Mouse (Mus musculus) MEL (cell line): ENCODE data around the gene Gm26602. TPM values are rescaled to one million over a fixed set of nuclear protein-coding genes. Genes with fewer than 3 reads are reported as not detected.

Experiments
- DNase-seq: peaks from one replicate; pipeline ENCODE4 v3.0.0; 2011; ENCODE audit warnings: low read depth, low spot score
- H3K27ac ChIP-seq: 2 replicates; pipeline ENCODE4 v1.5.1; 2012; ENCODE audit warnings: low read depth, mild to moderate bottlenecking, control low read depth, low read length, moderate library complexity; ENCODE audit not compliant: control insufficient read depth
- H3K27me3 ChIP-seq, 2 experiments: fragments of 150-350 bp in 1 of 2; sonication (generic) in 1 of 2; 2 replicates each; pipeline ENCODE4 v1.6.1; 2012; ENCODE audit warnings: low read length in 2 of 2, mild to moderate bottlenecking in 2 of 2, improper control_type of control experiment in 1 of 2, moderate library complexity in 1 of 2; ENCODE audit not compliant: insufficient read depth in 2 of 2, control insufficient read depth in 1 of 2
- H3K36me3 ChIP-seq, 2 experiments: 2 replicates each; pipeline ENCODE4 v1.6.1; 2012 to 2014; ENCODE audit warnings: low read length in 2 of 2, improper control_type of control experiment in 1 of 2, inconsistent platforms in 1 of 2, mild to moderate bottlenecking in 1 of 2; ENCODE audit not compliant: insufficient read depth in 2 of 2, control insufficient read depth in 1 of 2
- H3K4me1 ChIP-seq, 2 experiments: fragments of 150-350 bp in 1 of 2; sonication (generic) in 1 of 2; 2 replicates each; pipeline ENCODE4 v1.6.1; 2012; ENCODE audit warnings: low read length in 2 of 2, improper control_type of control experiment in 1 of 2, mild to moderate bottlenecking in 1 of 2; ENCODE audit not compliant: insufficient read depth in 2 of 2, control insufficient read depth in 1 of 2
- H3K4me3 ChIP-seq, 2 experiments: fragments of 150-350 bp in 1 of 2; sonication (generic) in 1 of 2; 2 replicates each; pipeline ENCODE4 v1.5.1; 2012; ENCODE audit warnings: low read depth in 2 of 2, low read length in 2 of 2, mild to moderate bottlenecking in 2 of 2, moderate library complexity in 2 of 2, control low read depth in 1 of 2, improper control_type of control experiment in 1 of 2; ENCODE audit not compliant: control insufficient read depth in 1 of 2, insufficient read depth in 1 of 2
- H3K79me2 ChIP-seq: 2 replicates; pipeline ENCODE4 v1.6.1; 2012; ENCODE audit warnings: mild to moderate bottlenecking, low read length, moderate library complexity; ENCODE audit not compliant: control insufficient read depth, poor library complexity, insufficient read depth
- H3K9ac ChIP-seq: 2 replicates; pipeline ENCODE4 v1.6.1; 2012; ENCODE audit warnings: low read depth, mild to moderate bottlenecking, control low read depth, low read length, moderate library complexity; ENCODE audit not compliant: control insufficient read depth, poor library complexity, severe bottlenecking
- H3K9me3 ChIP-seq: fragments of 150-350 bp; sonication (generic); replicated peaks from 2 replicates; pipeline ENCODE4 v1.6.1; 2012; ENCODE audit warnings: mild to moderate bottlenecking, low read length, improper control_type of control experiment, moderate library complexity; ENCODE audit not compliant: insufficient read depth
- BHLHE40 ChIP-seq: IDR thresholded peaks from 2 replicates; pipeline ENCODE4 v1.6.1; 2012; ENCODE audit warnings: low read depth, mild to moderate bottlenecking, inconsistent platforms, low read length, improper control_type of control experiment, borderline replicate concordance
- CHD2 ChIP-seq: IDR thresholded peaks from 2 replicates; pipeline ENCODE4 v1.6.1; 2011; ENCODE audit warnings: low read length, improper control_type of control experiment
- E2F4 ChIP-seq: IDR thresholded peaks from 2 replicates; pipeline ENCODE4 v1.6.1; 2011; ENCODE audit warnings: low read depth, low read length, improper control_type of control experiment, borderline replicate concordance
- ETS1 ChIP-seq: IDR thresholded peaks from 2 replicates; pipeline ENCODE4 v1.6.1; 2012; ENCODE audit warnings: low read depth, mild to moderate bottlenecking, inconsistent platforms, low read length, improper control_type of control experiment, moderate library complexity
- GABPA ChIP-seq: IDR thresholded peaks from 2 replicates; pipeline ENCODE4 v1.6.1; 2012; ENCODE audit warnings: low read depth, mild to moderate bottlenecking, inconsistent platforms, low read length, improper control_type of control experiment, moderate library complexity
- HCFC1 ChIP-seq: IDR thresholded peaks from 2 replicates; pipeline ENCODE4 v1.6.1; 2012; ENCODE audit warnings: low read depth, mild to moderate bottlenecking, inconsistent platforms, low read length, improper control_type of control experiment, moderate library complexity
- MAZ ChIP-seq: IDR thresholded peaks from 2 replicates; pipeline ENCODE4 v1.6.1; 2012; ENCODE audit warnings: low read depth, mild to moderate bottlenecking, inconsistent platforms, low read length, improper control_type of control experiment
- MXI1 ChIP-seq: IDR thresholded peaks from 2 replicates; pipeline ENCODE4 v1.6.1; 2011; ENCODE audit warnings: mild to moderate bottlenecking, low read depth, low read length, improper control_type of control experiment
- RCOR1 ChIP-seq: IDR thresholded peaks from 2 replicates; pipeline ENCODE4 v1.6.1; 2012; ENCODE audit warnings: low read depth, mild to moderate bottlenecking, inconsistent platforms, low read length, improper control_type of control experiment
- SMC3 ChIP-seq: IDR thresholded peaks from 2 replicates; pipeline ENCODE4 v1.6.1; 2011; ENCODE audit warnings: low read depth, low read length, improper control_type of control experiment
- TBP ChIP-seq: IDR thresholded peaks from 2 replicates; pipeline ENCODE4 v1.8.0; 2011; ENCODE audit warnings: low read depth, low read length, improper control_type of control experiment
- UBTF ChIP-seq: IDR thresholded peaks from 2 replicates; pipeline ENCODE4 v1.6.1; 2012; ENCODE audit warnings: low read depth, mild to moderate bottlenecking, inconsistent platforms, low read length, improper control_type of control experiment, moderate library complexity, borderline replicate concordance; ENCODE audit not compliant: insufficient read depth
- USF1 ChIP-seq: IDR thresholded peaks from 2 replicates; pipeline ENCODE4 v1.6.1; 2014; ENCODE audit warnings: low read depth, mild to moderate bottlenecking, inconsistent platforms, low read length, improper control_type of control experiment, moderate library complexity
- USF2 ChIP-seq, 2 experiments: IDR thresholded peaks; 2 replicates each; pipeline ENCODE4 v1.6.1; 2011 to 2012; ENCODE audit warnings: improper control_type of control experiment in 2 of 2, low read length in 2 of 2, borderline replicate concordance in 1 of 2, inconsistent platforms in 1 of 2, low read depth in 1 of 2, mild to moderate bottlenecking in 1 of 2; ENCODE audit not compliant: insufficient read depth in 1 of 2
- ZC3H11A ChIP-seq: IDR thresholded peaks from 2 replicates; pipeline ENCODE4 v1.6.1; 2012; ENCODE audit warnings: low read depth, mild to moderate bottlenecking, inconsistent platforms, low read length, improper control_type of control experiment
- polyA plus RNA-seq, 2 experiments: library from polyadenylated mRNA; stranded (reverse) in 1 of 2; unstranded in 1 of 2; fragments of >175 nt in 1 of 2; fragments of >200 nt in 1 of 2; gene quantifications; 2 replicates each; pipeline versions ENCODE4 v1.2.1 to v1.2.4; 2012; ENCODE audit warnings: low replicate concordance in 2 of 2, low read depth in 1 of 2; ENCODE audit not compliant: insufficient read length in 2 of 2, insufficient read depth in 1 of 2, missing spikeins in 1 of 2
- total RNA-seq: library from RNA; depleted of rRNA; stranded (reverse); fragments of 300-350 nt; gene quantifications from 2 replicates; pipeline ENCODE4 v1.2.3, GENCODE M21; 2012

The Gm26602 gene
- total and polyA plus RNA-seq, 3 experiments: 4.5 to 10.2 TPM; not detected in 1

- no peaks in the 10 kb centered on the region for H3K79me2 ChIP-seq
- H3K36me3 ChIP-seq: no peaks in the 10 kb centered on the region
- TF ChIP-seq TBP: no peak
- no peak for TF ChIP-seq ZC3H11A
- TF ChIP-seq USF2 (IDR thresholded peaks at IDR 0.05; ENCODE audit: borderline replicate concordance in 1 of 2, insufficient read depth in 1 of 2, low read depth in 1 of 2, low read length in 2 of 2): no peak
- no peak for TF ChIP-seq UBTF
- no peak for TF ChIP-seq ETS1
- no peak for TF ChIP-seq RCOR1
- TF ChIP-seq MAZ: no peak
- TF ChIP-seq USF1: no peak
- no peak for TF ChIP-seq CHD2
- no peak for TF ChIP-seq HCFC1
- TF ChIP-seq SMC3: no peak
- no peak for TF ChIP-seq BHLHE40
- H3K4me1 ChIP-seq: no peaks in the 10 kb centered on the region
- no peak overlapping the region for H3K9ac ChIP-seq
- H3K4me3 ChIP-seq: no peak overlapping the region
- H3K27ac ChIP-seq: no peak overlapping the region
- H3K27me3 ChIP-seq: no peaks in the 10 kb centered on the region
- DNase-seq: no peak
- H3K9me3 ChIP-seq: no peaks in the 10 kb centered on the region
Measured at GRCm38 (mm10) chr10:79934794-79935569, 24.3 kb downstream of the Gm26602 start.

- Histone ChIP-seq H3K36me3 (no peaks in the 10 kb centered on the region; a peak in 1 of 4 replicates), H3K9me3 (no peaks in the 10 kb centered on the region), H3K9ac (no peak overlapping the region), H3K79me2 (no peaks in the 10 kb centered on the region), H3K4me1 (0 out of 4 replicates have a peak, but pooled peaks cover 0 to 4% of the 10 kb centered on the region in 2 experiments), H3K27ac (no peak overlapping the region), H3K27me3 (no peaks in the 10 kb centered on the region), H3K4me3 (no peak overlapping the region)
- TF ChIP-seq E2F4 (no peak), UBTF (no peak), SMC3 (no peak), MXI1 (no peak), GABPA (no peak)
- no peak for DNase-seq
Measured at GRCm38 (mm10) chr10:79936284-79936910, 25.7 kb downstream of the Gm26602 start.
